Mouse (Mus musculus) effector memory CD4-positive, alpha-beta T cell, adult 7 months (primary cell): ENCODE data around the gene Rassf5. TPM values are rescaled to one million over a fixed set of nuclear protein-coding genes. Genes with fewer than 3 reads are reported as not detected.

Source experiments
- polyA plus RNA-seq: library from polyadenylated mRNA; unstranded; fragments of 100-300 nt; shearing (Covaris generic); gene quantifications from one replicate; pipeline ENCODE4 v1.2.1, GENCODE M21; 2017

Rassf5 gene
- polyA plus RNA-seq: 208 TPM

DNA sequence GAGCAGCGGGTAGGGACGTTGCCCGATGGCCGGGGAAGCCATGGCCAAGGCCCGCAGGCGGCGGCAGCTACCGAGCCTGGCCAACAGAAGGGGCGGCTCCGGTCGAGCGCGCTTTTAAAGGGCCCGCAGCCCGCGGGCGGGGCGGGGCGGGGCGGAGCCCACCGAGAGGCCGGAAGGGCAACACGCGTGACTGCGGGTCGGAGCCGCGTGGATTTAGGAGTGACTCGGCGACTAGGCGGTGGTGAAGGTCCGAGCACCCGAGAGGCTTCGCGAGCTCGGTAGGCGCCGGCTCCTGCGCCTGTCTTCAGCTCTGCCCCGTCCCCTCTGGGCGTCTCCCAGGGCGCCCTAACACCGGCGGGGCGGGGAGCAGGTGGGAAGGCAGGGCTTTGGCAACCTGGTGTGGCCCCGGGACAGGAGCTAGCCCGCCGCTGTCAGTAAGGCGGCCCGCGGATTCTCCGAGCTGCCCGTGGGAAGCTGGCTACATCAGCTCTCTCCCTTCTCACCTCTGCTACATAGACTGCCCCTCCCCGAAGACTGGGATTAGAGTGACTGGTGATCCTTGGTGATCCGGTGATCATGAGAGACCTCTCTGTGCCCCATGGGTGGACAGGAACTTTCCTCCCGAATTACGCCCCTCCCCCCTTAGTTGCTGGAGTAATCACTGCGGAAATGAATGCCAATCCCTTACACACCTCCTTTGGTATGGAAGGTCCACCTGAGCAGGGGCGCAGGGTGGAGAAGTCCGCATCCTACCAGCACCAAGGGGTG is at the start of gene Rassf5:
Gene Rassf5, minus strand, starts transcription at position 170 of the 768 bp plus-strand sequence.

DNA sequence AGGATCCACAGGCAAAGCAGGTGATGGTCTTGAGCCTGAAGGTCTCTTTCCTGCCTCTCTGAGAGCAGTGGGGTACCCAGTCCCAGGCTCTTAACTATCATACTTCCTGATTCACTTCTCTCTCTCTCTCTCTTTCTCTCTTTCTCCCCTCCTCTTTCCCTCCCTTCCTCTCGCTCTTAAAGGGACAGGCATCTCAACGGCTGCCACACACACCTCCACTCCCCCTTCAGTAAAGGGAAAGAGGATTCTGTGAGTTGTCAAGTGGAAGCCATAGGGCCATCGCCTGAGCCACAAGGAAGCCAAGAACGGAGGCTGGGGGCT is 34.4 kb upstream of the Rassf5 start, which contains the start of gene Ikbke:
Gene Ikbke, minus strand, starts transcription at position 151 of the 321 bp plus-strand sequence.

DNA sequence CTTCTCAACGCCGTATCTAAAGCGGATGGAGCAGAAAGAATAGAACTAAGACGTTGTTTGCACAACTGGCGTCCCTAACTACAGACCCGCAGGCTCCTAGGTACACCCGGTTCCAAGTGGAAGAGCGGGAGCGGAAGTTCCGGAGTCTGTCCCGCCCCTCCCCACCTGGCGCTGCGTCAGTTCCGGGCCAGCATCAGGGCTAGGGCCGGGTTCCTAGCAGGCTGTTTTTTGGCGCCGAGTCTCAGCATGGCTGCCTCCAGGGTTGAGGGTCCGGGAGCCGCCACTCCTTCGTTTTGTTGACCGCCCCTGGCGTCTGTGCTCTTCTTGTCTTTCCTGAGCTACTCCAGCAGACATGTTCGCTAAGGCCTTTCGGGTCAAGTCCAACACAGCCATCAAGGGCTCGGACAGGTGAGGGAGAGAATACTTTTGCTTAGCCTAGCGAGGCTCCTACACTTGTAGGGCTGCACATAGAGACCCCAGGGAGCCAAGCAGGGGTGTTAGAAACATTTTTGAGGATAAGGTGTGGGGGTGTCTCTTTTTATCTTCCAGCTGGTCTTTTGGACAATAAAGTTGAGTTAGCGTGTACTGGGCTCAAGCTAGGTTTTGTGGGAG is 91.9 kb downstream of the Rassf5 start, which contains the start of gene Eif2d:
Gene Eif2d, plus strand, starts transcription at position 164 of the 612 bp plus-strand sequence.

DNA sequence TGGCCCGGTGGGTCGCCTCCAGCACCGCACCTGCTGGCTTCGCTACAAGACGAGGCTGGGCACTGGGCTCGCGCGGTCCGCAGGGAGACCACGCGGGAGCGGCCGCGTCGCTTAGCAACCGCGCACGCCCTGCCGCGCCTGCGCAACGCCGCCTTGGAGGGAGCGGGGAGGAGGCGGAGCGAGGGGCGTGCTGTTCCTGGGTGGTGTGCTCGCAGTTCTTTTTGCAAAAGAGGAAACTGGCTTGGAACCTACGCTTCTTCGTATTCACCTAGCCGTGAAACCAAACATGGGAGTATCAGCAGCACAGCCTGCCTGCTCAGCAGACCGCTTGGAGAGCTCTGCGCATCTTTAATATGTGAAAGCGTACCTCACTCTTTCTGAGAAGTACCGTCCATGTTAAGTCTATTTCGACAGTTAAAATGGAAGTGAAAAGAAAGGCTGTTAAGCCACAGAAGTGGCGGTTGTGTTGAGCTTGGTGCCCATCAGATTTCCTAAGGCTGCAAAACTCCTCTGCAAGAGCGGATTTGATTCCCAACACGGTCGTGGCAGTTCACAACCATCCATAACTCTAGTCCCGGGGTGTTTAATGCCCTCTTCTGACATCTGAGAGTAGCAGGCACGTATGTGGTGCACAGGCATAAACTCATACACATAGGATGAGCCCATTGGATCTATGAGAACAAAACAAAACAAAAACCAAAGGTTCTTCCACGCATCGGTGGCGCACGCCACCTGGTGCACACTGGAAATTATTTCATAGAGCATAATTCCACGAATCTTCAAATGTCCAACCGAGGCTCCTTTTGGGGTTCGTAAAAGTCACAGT is 106.7 kb downstream of the Rassf5 start, which contains the start of gene Dyrk3:
Gene Dyrk3, minus strand, starts transcription at position 150 of the 826 bp plus-strand sequence.

Other genes with a start within 250 kb of the Rassf5 start
- 0.88 TPM for gene Il10, start 225.4 kb downstream of the Rassf5 start, polyA plus RNA-seq
- 179 TPM for gene Mapkapk2, start 147.4 kb downstream of the Rassf5 start, polyA plus RNA-seq
- 5.3 TPM for gene Dyrk3, start 106.9 kb downstream of the Rassf5 start, polyA plus RNA-seq
- gene Eif2d, start 92.1 kb downstream of the Rassf5 start, polyA plus RNA-seq: 45.8 TPM
- 99.2 TPM for gene Ikbke, start 34.3 kb upstream of the Rassf5 start, polyA plus RNA-seq